Mouse (Mus musculus) midbrain, embryonic 12.5 days (tissue): Measurements from ENCODE around the gene Gm17606. TPM values are rescaled to one million over a fixed set of nuclear protein-coding genes. Genes with fewer than 3 reads are reported as not detected.

Experiments
- ATAC-seq: fragments of 200-750 bp; cut with Nextera tagmentation; 2 replicates; pipeline ENCODE4 v1.8.0; 2017; ENCODE audit warnings: low read depth, moderate TSS enrichment, moderate library complexity; ENCODE audit not compliant: low FRiP score
- H3K27ac ChIP-seq: fragments of 300-500 bp; sonication (generic); replicated peaks from 2 replicates; pipeline ENCODE4 v1.5.1; 2016; ENCODE audit warnings: mild to moderate bottlenecking
- H3K27me3 ChIP-seq: fragments of 300-500 bp; sonication (generic); 2 replicates; pipeline ENCODE4 v1.6.1; 2016; ENCODE audit warnings: mild to moderate bottlenecking
- H3K36me3 ChIP-seq: fragments of 300-500 bp; sonication (generic); 2 replicates; pipeline ENCODE4 v1.6.1; 2016
- H3K4me1 ChIP-seq: fragments of 300-500 bp; sonication (generic); 2 replicates; pipeline ENCODE4 v1.6.1; 2016
- H3K4me2 ChIP-seq: fragments of 300-500 bp; sonication (generic); replicated peaks from 2 replicates; pipeline ENCODE4 v1.6.1; 2016; ENCODE audit warnings: mild to moderate bottlenecking, moderate library complexity
- H3K4me3 ChIP-seq: fragments of 300-500 bp; sonication (generic); 2 replicates; pipeline ENCODE4 v1.5.1; 2016; ENCODE audit warnings: mild to moderate bottlenecking
- H3K9ac ChIP-seq: fragments of 300-500 bp; sonication (generic); replicated peaks from 2 replicates; pipeline ENCODE4 v1.6.1; 2016; ENCODE audit warnings: mild to moderate bottlenecking, moderate library complexity
- H3K9me3 ChIP-seq: fragments of 300-500 bp; sonication (generic); 2 replicates; pipeline ENCODE4 v1.6.1; 2016; ENCODE audit warnings: mild to moderate bottlenecking
- WGBS: fragments of 180-500 bp; shearing (Covaris S2); methylation state at CpG from one replicate; pipeline ENCODE4 v1.1.7; 2016; 5-methylcytosine and 5-hydroxymethylcytosine counted together
- polyA plus RNA-seq: library from polyadenylated mRNA; unstranded; fragments of >200 nt; fragmentation: Nextera tagmentation; extraction: Ambion mirVana; gene quantifications from 2 replicates; pipeline ENCODE4 v1.2.1, GENCODE M21; 2016

Gene Gm17606
- polyA plus RNA-seq, 1 experiment from 2014 or later, result not detected

DNA sequence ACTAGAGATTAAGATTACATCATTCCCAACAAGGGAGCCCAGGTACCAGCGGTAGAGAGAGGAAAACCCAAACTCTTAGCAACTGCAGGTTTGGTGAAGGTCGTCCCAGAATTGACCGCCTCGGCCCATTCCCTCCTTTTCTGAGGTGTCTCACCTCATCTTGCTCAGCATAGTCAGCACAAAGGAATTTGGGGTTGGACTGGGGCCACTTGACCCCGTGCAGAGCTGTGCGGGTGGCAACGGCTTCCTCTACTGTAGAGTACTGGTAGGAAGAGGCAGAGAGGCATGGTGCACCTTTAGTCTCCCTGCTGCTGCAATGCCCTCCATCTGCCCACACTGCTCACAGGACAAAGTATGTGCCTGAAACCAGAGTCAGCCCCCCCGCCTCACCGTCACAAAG, 3.5 kb downstream of the Gm17606 start:
- Histone ChIP-seq H3K27me3 (no peaks in the 10 kb centered on the region), H3K9ac (no peak overlapping the region), H3K4me1 (peaks cover 20% of the 10 kb centered on the region), H3K9me3 (no peaks in the 10 kb centered on the region), H3K4me3 (no peak overlapping the region), H3K27ac (no peak overlapping the region), H3K4me2 (no peak overlapping the region), H3K36me3 (peaks cover 71% of the 10 kb centered on the region)
- WGBS, result 95% methylated on average over 9 of the region's 9 CpGs
- ATAC-seq, result no peak

DNA sequence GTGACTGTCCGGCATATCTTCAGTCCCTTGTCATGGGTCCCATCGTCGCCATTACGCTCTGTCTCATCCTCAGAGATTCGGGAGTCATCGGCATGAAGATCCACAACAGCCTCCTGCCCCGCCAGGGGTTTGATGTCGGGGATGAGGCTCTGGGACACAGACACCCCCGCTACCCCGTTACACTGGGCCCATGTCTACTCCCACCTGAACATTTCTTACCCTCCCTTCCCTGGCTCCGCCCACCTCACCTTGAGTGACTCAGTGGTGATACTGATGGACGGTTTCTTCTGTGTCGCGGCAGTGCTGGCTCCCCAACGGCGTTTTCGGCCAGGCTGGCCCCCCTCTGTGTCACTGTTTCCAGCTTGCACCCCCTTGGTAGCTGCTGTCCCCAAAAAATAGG, 5.7 kb downstream of the Gm17606 start:
- peaks cover 90% of the 10 kb centered on the region for H3K36me3 ChIP-seq

DNA sequence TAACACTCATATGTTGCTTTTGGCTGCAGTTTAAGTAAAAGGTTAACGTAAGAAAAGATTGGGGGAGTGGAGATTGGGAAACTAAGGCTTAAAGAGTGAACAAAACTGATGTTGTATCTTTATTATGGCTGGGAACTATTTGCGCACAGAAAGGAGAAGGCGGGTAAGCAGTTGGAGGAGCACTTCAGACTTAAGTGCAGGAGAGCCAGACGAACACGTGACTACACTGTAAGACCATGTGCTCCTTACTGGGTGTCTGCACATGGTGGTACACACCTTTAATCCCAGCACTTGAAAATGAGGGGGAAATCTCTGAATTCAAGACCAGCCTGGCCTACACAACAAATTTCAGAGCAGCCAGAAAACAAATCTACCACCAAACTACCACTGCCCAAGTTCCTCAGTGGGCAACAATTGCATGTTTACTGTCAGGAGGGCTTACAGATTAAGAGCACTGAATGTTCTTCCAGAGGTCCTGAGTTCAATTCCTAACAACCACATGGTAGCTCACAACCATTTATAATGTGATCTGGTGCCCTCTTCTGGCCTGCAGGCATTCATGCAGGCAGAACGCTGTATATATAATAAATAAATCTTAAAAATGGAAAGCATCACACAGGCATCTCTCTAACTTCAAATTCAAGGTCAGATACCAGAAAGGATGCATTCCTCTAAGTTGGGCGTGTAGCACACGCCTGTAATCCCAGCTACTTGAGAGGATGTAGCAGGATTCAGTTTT, 6.3 kb downstream of the Gm17606 start:
- H3K4me3 ChIP-seq, result no peak overlapping the region
- no peak for ATAC-seq
- H3K4me2 ChIP-seq, result no peak overlapping the region
- no peak overlapping the region for H3K27ac ChIP-seq
- WGBS, result 93% methylated on average over 8 of the region's 8 CpGs
- H3K4me1 ChIP-seq, result peaks cover 32% of the 10 kb centered on the region
- H3K36me3 ChIP-seq, result peaks cover 92% of the 10 kb centered on the region
- H3K9ac ChIP-seq, result no peak overlapping the region
- H3K27me3 ChIP-seq, result no peaks in the 10 kb centered on the region
- no peaks in the 10 kb centered on the region for H3K9me3 ChIP-seq

More for the DNA sequence above, 5.7 kb downstream of the Gm17606 start:
- WGBS, result 95% methylated on average over 17 of the region's 17 CpGs
- H3K9ac ChIP-seq, result no peak overlapping the region
- no peak overlapping the region for H3K4me3 ChIP-seq
- H3K4me2 ChIP-seq, result no peak overlapping the region
- H3K9me3 ChIP-seq, result no peaks in the 10 kb centered on the region
- no peak overlapping the region for H3K27ac ChIP-seq
- no peak for ATAC-seq
- H3K4me1 ChIP-seq, result peaks cover 26% of the 10 kb centered on the region
- no peaks in the 10 kb centered on the region for H3K27me3 ChIP-seq

DNA sequence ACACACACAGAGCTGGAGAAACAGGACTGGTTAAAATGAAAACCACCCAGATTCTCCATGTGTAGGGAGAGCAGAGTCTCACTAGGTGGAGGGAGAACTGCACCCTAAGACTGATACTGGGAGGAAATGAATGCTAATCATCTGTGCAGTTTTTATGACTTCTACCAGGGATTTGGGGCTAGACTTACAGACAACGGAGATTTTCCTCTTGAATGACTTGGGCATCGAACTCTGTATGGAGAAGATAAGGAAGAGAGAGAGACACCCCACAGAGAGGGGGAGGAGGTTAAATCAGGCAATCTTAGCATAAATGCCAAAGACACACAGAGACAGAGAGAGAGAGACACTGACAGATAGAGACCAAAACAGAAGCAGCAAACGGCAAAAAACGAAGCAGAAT, 7.1 kb downstream of the Gm17606 start:
- Histone ChIP-seq H3K9ac (no peak overlapping the region), H3K27ac (no peak overlapping the region), H3K9me3 (no peaks in the 10 kb centered on the region), H3K4me3 (no peak overlapping the region), H3K36me3 (peaks cover 85% of the 10 kb centered on the region), H3K4me1 (peaks cover 40% of the 10 kb centered on the region), H3K4me2 (no peak overlapping the region), H3K27me3 (no peaks in the 10 kb centered on the region)
- WGBS, result 70% methylated on average over 4 of the region's 4 CpGs
- ATAC-seq, result no peak

DNA sequence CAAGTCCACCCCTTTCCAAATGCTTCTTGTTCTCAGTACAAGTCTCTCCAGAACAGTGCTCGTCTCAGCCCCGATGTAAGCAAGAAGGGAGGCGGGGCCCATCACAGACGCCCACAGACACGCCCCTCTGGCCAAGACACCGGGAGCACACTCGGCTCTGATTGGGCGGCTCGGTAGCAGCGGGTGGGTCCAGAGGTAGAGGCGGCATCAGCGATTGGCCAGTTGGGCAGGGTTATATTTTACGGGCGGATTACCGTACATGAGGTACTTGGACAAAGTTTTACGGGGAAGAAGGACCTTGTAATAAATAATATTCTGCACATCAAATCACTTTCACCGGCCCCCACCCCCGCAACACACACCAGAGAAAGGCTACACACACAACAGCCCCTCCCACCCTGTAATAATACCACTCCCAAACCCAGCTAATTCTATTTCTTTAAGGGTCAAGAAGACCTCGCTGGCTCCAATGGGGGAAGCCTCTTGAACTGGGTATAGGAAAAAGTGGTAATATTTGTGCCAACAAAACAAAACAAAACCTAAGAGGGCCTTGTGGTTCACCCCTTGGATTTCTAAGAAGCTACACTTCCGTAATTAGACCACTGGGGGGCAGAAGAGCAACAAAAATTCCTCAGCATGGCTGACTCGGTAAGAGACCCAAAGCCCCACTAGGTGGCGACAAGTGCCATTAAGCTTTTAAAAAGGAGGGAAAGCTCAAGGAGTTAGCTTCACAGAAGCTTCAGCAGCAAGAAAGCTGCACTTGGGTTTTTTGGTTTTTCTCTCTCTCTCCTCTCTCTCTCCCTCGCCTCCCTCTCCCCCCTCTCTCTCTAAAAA, 10.1 kb downstream of the Gm17606 start:
- Histone ChIP-seq H3K4me3 (no peak overlapping the region), H3K27me3 (no peaks in the 10 kb centered on the region), H3K9me3 (no peaks in the 10 kb centered on the region), H3K27ac (0 out of 2 replicates have a peak overlapping the region, but pooled peaks have one; percentile 80), H3K36me3 (peaks cover 61% of the 10 kb centered on the region), H3K4me2 (peak overlapping the region; percentile 89; the same call in 1 of the 2 replicates), H3K4me1 (peaks cover 47% of the 10 kb centered on the region), H3K9ac (no peak overlapping the region)
- ATAC-seq, result peak; percentile 32; the same call in 1 of the 2 replicates
- WGBS, result 67% methylated on average over 23 of the region's 23 CpGs

DNA sequence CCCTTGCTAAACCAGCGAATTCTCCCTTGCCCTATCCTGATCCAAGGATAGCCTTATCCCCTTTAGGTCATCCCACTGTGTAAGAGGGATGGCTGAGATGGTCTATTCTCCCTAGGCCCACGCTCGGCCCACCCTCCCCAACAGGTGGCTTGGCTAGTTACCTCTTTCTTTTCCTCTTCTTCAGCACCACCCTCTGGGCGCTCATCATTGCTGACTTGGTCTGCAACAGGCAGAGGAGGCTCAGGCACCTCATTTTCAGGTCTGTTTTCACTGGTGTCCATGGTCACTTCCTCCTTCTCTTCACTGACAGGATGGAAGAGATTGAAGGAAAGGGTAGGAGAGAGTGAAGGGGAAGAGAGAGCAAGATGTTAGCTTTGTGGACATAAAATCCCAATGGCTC, 10.8 kb downstream of the Gm17606 start:
- H3K4me3 ChIP-seq, result peak overlapping the region; percentile 68; the same call in 1 of the 2 replicates
- WGBS, result 77% methylated on average over 4 of the region's 4 CpGs
- H3K27me3 ChIP-seq, result no peaks in the 10 kb centered on the region
- 0 out of 2 replicates have a peak overlapping the region, but pooled peaks have one; percentile 80 for H3K27ac ChIP-seq
- H3K4me2 ChIP-seq, result peak overlapping the region; percentile 89
- ATAC-seq, result no peak
- peaks cover 47% of the 10 kb centered on the region for H3K4me1 ChIP-seq
- H3K9ac ChIP-seq, result no peak overlapping the region
- no peaks in the 10 kb centered on the region for H3K9me3 ChIP-seq
- H3K36me3 ChIP-seq, result peaks cover 61% of the 10 kb centered on the region

DNA sequence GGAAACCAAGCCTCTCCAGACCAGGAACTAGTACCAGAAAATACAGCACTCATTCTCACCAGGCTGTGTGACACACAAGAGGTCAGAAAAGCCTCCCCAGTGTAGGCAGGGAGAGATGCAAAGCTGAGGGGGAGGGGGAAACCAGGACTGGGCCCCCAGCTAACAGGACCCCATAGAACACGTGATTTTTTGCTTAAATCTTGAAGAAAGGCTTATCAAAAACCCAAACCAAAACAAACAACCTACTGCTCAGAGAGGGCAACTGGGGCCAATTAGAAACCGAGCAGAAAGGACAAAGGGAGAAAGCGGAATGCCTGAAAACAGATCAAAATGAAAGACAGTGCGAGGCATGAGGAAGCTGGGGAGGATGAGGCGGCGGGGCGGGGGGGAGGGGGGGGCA, 12.0 kb downstream of the Gm17606 start:
- ATAC-seq, result no peak
- Histone ChIP-seq H3K27me3 (no peaks in the 10 kb centered on the region), H3K4me1 (peaks cover 47% of the 10 kb centered on the region), H3K4me2 (peak overlapping the region; percentile 89), H3K27ac (peak overlapping the region; percentile 80), H3K9ac (peak overlapping the region; percentile 86), H3K4me3 (peak overlapping the region; percentile 68), H3K36me3 (peaks cover 61% of the 10 kb centered on the region), H3K9me3 (no peaks in the 10 kb centered on the region)
- 0% methylated on average over 7 of the region's 7 CpGs for WGBS

DNA sequence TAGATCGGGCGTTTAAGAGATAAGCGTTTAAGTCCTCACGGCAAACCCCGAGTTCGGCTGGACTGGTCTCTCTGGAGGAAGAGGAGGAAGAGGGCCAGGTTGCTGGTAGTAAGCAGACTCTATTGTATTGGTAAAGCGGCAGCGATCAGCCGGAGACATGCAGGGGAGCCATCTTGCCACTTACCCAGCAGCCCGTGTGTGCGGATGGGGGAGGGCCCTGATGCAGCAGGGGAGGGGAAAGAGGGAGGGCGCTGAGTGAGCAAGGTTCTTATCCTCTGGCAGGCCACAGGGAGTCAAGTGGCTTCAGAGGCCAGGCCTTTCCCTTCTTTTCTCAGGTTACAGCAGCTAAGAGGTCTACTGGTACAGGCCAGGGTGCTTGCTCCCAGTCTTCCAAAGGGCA, 12.7 kb downstream of the Gm17606 start:
- no peaks in the 10 kb centered on the region for H3K9me3 ChIP-seq
- under 1% methylated on average over 12 of the region's 12 CpGs for WGBS
- no peaks in the 10 kb centered on the region for H3K27me3 ChIP-seq
- peak overlapping the region; percentile 80 for H3K27ac ChIP-seq
- H3K4me3 ChIP-seq, result peak overlapping the region; percentile 68
- ATAC-seq, result peak; percentile 90
- H3K36me3 ChIP-seq, result peaks cover 62% of the 10 kb centered on the region
- H3K4me2 ChIP-seq, result peak overlapping the region; percentile 89
- peaks cover 45% of the 10 kb centered on the region for H3K4me1 ChIP-seq
- peak overlapping the region; percentile 86 for H3K9ac ChIP-seq

DNA sequence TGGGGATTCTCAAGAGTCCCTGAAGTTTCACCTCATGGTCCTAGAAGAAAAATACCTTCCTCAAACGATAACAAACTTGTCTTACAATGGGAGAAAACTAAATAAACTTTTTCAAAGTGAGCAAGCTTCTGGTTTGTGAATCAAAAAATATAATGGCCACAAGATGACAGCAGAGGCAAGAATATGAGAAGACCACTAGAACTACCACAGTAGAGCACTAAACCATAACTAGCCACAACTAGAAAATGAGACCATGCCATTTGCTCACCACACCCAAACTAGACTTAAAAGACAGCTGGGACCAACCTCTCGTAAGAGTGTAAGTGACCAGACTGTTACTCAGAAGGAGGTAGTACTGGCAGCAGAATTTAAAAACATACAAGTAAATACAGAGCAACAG, 19.3 kb downstream of the Gm17606 start:
- ATAC-seq, result no peak
- H3K27me3 ChIP-seq, result no peaks in the 10 kb centered on the region
- H3K4me3 ChIP-seq, result no peak overlapping the region

DNA sequence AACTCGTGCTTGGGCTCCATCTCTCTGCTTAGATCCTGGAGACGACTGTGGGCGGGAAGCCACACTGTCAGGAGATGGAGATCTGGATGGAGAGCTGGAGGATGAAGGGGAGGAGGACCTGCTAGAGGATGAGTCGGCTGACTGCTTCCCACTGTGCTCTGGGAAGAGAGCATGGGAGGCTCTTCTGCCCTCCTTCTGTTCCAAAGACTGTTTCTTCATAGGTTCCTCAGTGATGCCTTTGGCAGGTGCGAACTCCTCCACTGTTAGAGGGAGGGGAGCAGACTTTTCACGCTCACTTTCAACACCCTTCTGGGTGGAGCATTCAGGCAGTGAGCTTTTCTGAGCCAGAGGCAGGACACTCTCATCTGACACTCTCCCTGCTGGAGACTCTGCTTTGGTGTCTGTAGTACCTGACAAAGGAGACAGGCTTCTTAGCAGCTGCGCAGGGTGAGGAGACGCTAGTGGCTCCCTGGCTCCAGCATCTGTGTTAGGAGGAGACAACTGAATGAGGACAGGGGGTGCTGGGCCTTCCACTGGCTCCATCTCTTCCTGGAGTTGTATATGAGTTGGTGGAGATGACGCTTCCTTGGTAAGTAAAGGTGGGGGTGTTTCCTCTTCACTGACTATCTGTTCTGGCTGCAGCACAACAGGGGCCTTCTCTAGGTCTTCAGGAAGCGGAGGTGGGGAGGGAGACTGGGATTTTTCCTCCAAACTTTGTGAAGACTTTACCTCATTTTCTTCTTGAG, 23.9 kb downstream of the Gm17606 start:
- no peaks in the 10 kb centered on the region for H3K4me1 ChIP-seq
- H3K4me2 ChIP-seq, result no peak overlapping the region
- peaks cover 95% of the 10 kb centered on the region for H3K36me3 ChIP-seq
- 94% methylated on average over 10 of the region's 10 CpGs for WGBS
- ATAC-seq, result no peak
- H3K9ac ChIP-seq, result no peak overlapping the region
- no peak overlapping the region for H3K27ac ChIP-seq
- no peaks in the 10 kb centered on the region for H3K27me3 ChIP-seq
- no peak overlapping the region for H3K4me3 ChIP-seq
- no peaks in the 10 kb centered on the region for H3K9me3 ChIP-seq

More for the DNA sequence above, 19.3 kb downstream of the Gm17606 start:
- 88% methylated on average over 2 of the region's 2 CpGs for WGBS
- H3K4me1 ChIP-seq, result no peaks in the 10 kb centered on the region
- H3K36me3 ChIP-seq, result peaks cover 90% of the 10 kb centered on the region
- H3K9me3 ChIP-seq, result no peaks in the 10 kb centered on the region
- no peak overlapping the region for H3K27ac ChIP-seq
- H3K4me2 ChIP-seq, result no peak overlapping the region
- no peak overlapping the region for H3K9ac ChIP-seq

DNA sequence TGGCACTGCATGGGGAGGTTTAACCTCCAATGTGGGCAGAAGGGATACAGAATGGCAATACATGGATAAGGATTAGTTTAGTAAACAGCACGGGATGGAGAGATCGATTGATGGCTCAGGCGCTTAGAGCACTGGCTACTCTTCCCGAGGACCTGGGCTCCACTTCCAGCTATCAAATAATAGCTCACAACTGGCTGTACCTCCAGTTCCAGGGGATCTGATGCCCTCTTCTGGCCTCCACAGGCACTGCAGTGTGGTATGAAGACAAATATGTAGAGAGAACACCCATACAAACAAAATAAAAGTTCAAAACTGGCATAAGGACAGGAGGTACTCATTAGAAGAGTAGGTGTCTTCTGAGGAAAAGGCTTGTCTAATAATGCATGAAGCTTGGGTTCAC, 28.6 kb downstream of the Gm17606 start:
- H3K27me3 ChIP-seq, result no peaks in the 10 kb centered on the region
- WGBS, result 74% methylated on average over 4 of the region's 4 CpGs

More for the DNA sequence above, 28.6 kb downstream of the Gm17606 start:
- no peak overlapping the region for H3K4me3 ChIP-seq
- H3K9ac ChIP-seq, result no peak overlapping the region
- no peak overlapping the region for H3K27ac ChIP-seq
- H3K4me1 ChIP-seq, result no peaks in the 10 kb centered on the region
- no peak overlapping the region for H3K4me2 ChIP-seq
- no peaks in the 10 kb centered on the region for H3K9me3 ChIP-seq
- no peak for ATAC-seq
- H3K36me3 ChIP-seq, result peaks cover 66% of the 10 kb centered on the region
